Mouse (Mus musculus): ENCODE measurements at regions not wholly inside any gene's neighbourhood (a gene's known extent, or its start where the extent isn't known, plus 50 kb on each side); places are given as distances from the start of the nearest gene placed in this dataset.

- TF ChIP-seq CTCF (IDR thresholded peaks at IDR 0.05; ENCODE audit: low read depth) (no peak), EP300 (IDR thresholded peaks at IDR 0.05; ENCODE audit: low read depth) (no peak)
Observed at GRCm38 (mm10) chr2:50825626-50826025, 323.3 kb downstream of the Rnd3 start.

Measured in liver, postnatal 0 days (tissue).